Mouse (Mus musculus) lung, postnatal 0 days (tissue): ENCODE measurements around the gene Rev1. TPM values are rescaled to one million over a fixed set of nuclear protein-coding genes. Genes with fewer than 3 reads are reported as not detected.
A peak's percentile ranks its signal among the peaks of the same experiment; 100 is the strongest.

ENCODE experiments used
- ATAC-seq: fragments of 200-750 bp; cut with Nextera tagmentation; 2 replicates; pipeline ENCODE4 v1.8.0; 2017; ENCODE audit warnings: moderate library complexity
- DNase-seq: peaks from one replicate; pipeline ENCODE4 v3.0.0-alpha.2; 2016; ENCODE audit warnings: low spot score
- H3K27ac ChIP-seq: fragments of 300-500 bp; sonication (generic); 2 replicates; pipeline ENCODE4 v1.5.1; 2014; ENCODE audit warnings: antibody characterized with exemption, mild to moderate bottlenecking, low read length, mixed read lengths
- H3K27me3 ChIP-seq: fragments of 300-500 bp; sonication (generic); replicated peaks from 2 replicates; pipeline ENCODE4 v1.6.1; 2014; ENCODE audit warnings: low read length, mixed read lengths; ENCODE audit not compliant: insufficient read depth
- H3K36me3 ChIP-seq: fragments of 300-500 bp; sonication (generic); 2 replicates; pipeline ENCODE4 v1.6.1; 2014; ENCODE audit warnings: low read length, mixed read lengths; ENCODE audit not compliant: insufficient read depth
- H3K4me1 ChIP-seq: fragments of 300-500 bp; sonication (generic); 2 replicates; pipeline ENCODE4 v1.6.1; 2014; ENCODE audit warnings: antibody characterized with exemption, low read depth, low read length, mixed read lengths; ENCODE audit not compliant: insufficient read depth
- H3K4me2 ChIP-seq: fragments of 300-500 bp; sonication (generic); replicated peaks from 2 replicates; pipeline ENCODE4 v1.6.1; 2014; ENCODE audit warnings: low read depth, mild to moderate bottlenecking, low read length, moderate library complexity, mixed read lengths
- H3K4me3 ChIP-seq: fragments of 300-500 bp; sonication (generic); 2 replicates; pipeline ENCODE4 v1.5.1; 2014; ENCODE audit warnings: low read depth, low read length
- H3K9ac ChIP-seq: fragments of 300-500 bp; sonication (generic); replicated peaks from 2 replicates; pipeline ENCODE4 v1.6.1; 2014; ENCODE audit warnings: low read depth, mild to moderate bottlenecking
- H3K9me3 ChIP-seq: fragments of 300-500 bp; sonication (generic); 2 replicates; pipeline ENCODE4 v1.6.1; 2016; ENCODE audit warnings: low read length, mixed read lengths
- CTCF ChIP-seq: IDR thresholded peaks from 2 replicates; pipeline ENCODE4 v1.5.1; 2016; ENCODE audit warnings: antibody characterized with exemption, mild to moderate bottlenecking
- EP300 ChIP-seq: IDR thresholded peaks from 2 replicates; pipeline ENCODE4 v1.6.1; 2016; ENCODE audit warnings: antibody characterized with exemption, mild to moderate bottlenecking, control low read depth
- WGBS: fragments of 180-500 bp; shearing (Covaris S2); extraction: QIAGEN DNeasy Blood & Tissue Kit; methylation state at CpG from one replicate; pipeline ENCODE4 v1.1.7; 2014; 5-methylcytosine and 5-hydroxymethylcytosine counted together
- polyA plus RNA-seq: library from polyadenylated mRNA; unstranded; fragments of >200 nt; fragmentation: Nextera tagmentation; extraction: Ambion mirVana; gene quantifications from 2 replicates; pipeline ENCODE4 v1.2.1, GENCODE M21; 2015

The Rev1 gene
- polyA plus RNA-seq, 1 experiment from 2014 or later = 8.6 TPM

DNA sequence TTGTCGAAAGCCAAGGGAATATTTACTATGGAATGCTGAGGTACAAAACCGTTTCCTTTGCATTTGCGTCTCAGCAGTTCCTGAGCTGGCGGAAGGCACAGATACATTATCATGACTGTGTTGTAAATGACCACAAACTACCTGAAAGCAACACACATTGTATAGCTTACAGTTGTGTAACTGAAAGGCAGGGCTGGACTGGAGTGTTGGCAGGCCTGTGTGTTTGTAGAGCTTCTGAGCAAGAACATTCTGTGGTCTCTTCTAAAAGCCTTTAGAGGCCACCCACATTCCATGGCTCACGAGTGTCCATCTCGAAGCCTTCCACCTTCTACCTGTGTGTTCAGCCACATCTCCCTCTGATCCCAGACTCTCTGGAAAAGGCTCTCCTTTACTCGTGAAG, 102.3 kb downstream of the Rev1 start:
- no peaks in the 10 kb centered on the region for H3K9me3 ChIP-seq
- H3K27ac ChIP-seq = 0 out of 2 replicates have a peak overlapping the region, but pooled peaks have one; percentile 6
- WGBS = 81% methylated on average over 7 of the region's 7 CpGs
- ATAC-seq (peak; percentile 68), DNase-seq (peak; percentile 35)
- no peaks in the 10 kb centered on the region for H3K4me1 ChIP-seq
- no peak overlapping the region for H3K4me2 ChIP-seq
- H3K36me3 ChIP-seq = peaks cover 11% of the 10 kb centered on the region; the same call in 1 of the 2 replicates
- no peaks in the 10 kb centered on the region for H3K27me3 ChIP-seq
- H3K9ac ChIP-seq = no peak overlapping the region
- H3K4me3 ChIP-seq = no peak overlapping the region
- TF ChIP-seq EP300 (no peak), CTCF (no peak)

DNA sequence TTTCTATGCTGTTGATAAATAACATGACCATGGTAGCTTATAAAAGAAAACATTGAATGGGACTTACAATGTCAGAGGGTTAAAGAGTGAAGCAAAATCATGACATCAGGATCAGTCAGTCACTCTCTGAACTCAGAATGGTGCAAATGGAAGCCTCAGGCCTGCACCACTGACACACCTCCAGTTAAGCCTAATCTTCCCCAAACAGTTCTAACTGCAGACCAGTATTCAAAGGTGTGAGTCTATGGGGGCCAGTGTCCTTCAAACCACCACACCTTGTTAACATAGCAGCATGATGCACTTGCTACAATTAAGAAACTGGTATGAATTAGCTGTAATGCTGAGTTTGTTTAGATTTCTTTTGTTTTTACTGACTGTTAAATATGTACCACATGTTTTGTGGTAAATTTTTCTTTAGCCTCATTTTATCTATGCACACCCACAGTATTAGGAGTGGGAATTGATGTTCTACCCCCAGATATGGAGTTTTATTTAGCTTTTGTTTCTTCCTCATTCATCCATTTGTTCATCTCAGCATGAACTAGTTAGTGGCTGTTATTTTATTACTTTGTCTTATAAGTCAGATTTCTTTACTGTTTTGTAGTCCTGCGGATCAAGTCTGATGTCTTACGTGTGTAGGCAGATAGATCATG, 114.9 kb downstream of the Rev1 start:
- H3K36me3 ChIP-seq = no peaks in the 10 kb centered on the region
- no peak for DNase-seq
- no peak overlapping the region for H3K27ac ChIP-seq
- H3K27me3 ChIP-seq = no peaks in the 10 kb centered on the region
- WGBS = 95% methylated on average over 2 of the region's 2 CpGs
- no peak overlapping the region for H3K4me2 ChIP-seq
- no peak for ATAC-seq
- no peaks in the 10 kb centered on the region for H3K9me3 ChIP-seq
- TF ChIP-seq CTCF = no peak
- no peak for TF ChIP-seq EP300
- H3K4me3 ChIP-seq = no peak overlapping the region
- no peaks in the 10 kb centered on the region for H3K4me1 ChIP-seq
- no peak overlapping the region for H3K9ac ChIP-seq

DNA sequence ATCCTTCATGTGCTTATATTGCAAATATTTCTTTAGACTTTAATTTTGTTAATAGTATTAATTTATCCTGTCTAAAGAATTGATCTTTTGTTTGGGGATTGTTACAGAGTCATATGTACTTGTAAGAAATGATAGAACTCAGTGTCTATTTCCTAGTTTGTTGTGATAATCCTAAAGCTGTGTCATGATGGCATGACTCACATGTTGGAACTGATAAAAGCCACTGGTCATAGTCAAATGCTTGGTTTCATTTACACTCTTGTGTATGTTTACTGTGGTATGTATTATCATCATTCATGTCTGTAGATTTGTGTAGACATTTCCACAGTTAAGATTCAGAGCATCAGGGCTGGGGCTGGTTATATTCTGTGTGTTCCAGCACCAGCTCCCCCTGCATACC, 117.1 kb downstream of the Rev1 start:
- no peaks in the 10 kb centered on the region for H3K4me1 ChIP-seq
- ATAC-seq (no peak), DNase-seq (no peak)
- no peak overlapping the region for H3K4me2 ChIP-seq
- no peaks in the 10 kb centered on the region for H3K36me3 ChIP-seq
- no peak for TF ChIP-seq CTCF
- TF ChIP-seq EP300 = no peak
- no peak overlapping the region for H3K9ac ChIP-seq
- no peak overlapping the region for H3K4me3 ChIP-seq
- H3K27ac ChIP-seq = no peak overlapping the region
- H3K9me3 ChIP-seq = no peaks in the 10 kb centered on the region
- H3K27me3 ChIP-seq = no peaks in the 10 kb centered on the region

DNA sequence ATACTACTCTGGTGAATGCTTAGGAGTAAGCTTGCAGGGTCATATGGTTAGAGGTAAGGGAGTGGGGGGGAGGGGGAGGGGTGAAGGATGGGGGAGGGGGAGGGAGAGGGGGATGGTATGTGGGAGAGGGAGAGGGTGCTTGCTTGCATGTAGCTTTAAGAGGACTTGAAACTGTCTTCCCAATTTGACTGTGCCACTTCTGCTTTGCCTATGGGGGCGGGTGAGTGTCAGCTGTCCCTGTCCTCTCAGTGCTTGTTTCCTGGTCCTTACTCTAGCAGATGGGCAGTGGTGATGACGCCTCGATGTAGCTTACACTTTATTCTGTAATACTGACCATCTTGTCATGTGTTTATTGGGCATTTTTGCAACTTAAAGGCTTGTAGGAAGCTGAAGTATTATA, 117.5 kb downstream of the Rev1 start:
- no peak overlapping the region for H3K4me2 ChIP-seq
- DNase-seq = peak; percentile 8
- no peaks in the 10 kb centered on the region for H3K9me3 ChIP-seq
- H3K27ac ChIP-seq = no peak overlapping the region
- no peak for ATAC-seq
- TF ChIP-seq EP300 (no peak), CTCF (no peak)
- no peaks in the 10 kb centered on the region for H3K27me3 ChIP-seq
- no peak overlapping the region for H3K4me3 ChIP-seq
- H3K9ac ChIP-seq = no peak overlapping the region
- H3K4me1 ChIP-seq = no peaks in the 10 kb centered on the region
- no peaks in the 10 kb centered on the region for H3K36me3 ChIP-seq
- WGBS = 76% methylated on average over 3 of the region's 3 CpGs

DNA sequence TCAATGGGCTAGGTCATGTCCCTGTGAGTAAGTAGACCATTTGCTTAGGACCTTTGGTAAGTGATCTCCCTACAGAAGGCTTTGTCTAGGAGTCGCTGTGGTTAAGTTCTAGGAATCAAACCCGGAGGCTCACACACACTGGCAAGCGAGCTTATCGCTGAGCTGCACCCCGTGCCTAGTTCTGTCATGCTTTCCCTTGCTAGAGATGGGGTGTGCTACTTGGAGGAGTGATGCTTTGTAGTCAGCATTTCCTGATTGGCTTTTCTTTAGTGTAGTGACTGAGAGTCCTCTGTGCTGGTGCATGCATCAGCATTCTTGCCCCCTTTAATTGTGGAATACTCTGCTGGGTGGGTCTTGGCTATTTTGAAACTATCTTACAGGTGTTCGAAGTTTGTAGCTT, 118.0 kb downstream of the Rev1 start:
- Histone ChIP-seq H3K36me3 (no peaks in the 10 kb centered on the region), H3K9ac (no peak overlapping the region), H3K4me1 (no peaks in the 10 kb centered on the region), H3K27ac (no peak overlapping the region), H3K4me3 (no peak overlapping the region), H3K4me2 (no peak overlapping the region), H3K9me3 (no peaks in the 10 kb centered on the region), H3K27me3 (no peaks in the 10 kb centered on the region)
- no peak for TF ChIP-seq EP300
- TF ChIP-seq CTCF = no peak
- no peak for ATAC-seq
- no peak for DNase-seq
- WGBS = 87% methylated on average over 6 of the region's 6 CpGs

DNA sequence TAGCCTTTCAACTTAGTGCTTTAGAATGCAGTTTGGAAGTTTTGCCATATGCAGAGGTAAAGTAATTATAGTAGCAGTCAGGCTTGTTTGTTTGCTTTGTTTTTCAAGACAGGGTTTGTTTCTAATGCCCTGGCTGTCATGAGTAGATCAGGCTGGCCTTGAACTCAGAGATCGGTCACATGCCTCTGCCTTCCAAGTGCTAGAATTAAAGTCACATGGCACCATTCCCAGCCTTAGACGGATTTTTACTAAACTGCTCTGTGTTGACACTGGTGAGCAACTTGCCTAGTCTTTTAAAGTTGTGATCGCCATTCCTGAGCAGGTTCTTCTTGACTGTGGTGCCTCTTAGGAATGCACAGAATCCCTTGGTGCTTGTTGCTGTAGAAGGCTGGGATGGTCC, 122.9 kb downstream of the Rev1 start:
- 64% methylated on average over 3 of the region's 3 CpGs for WGBS
- H3K4me2 ChIP-seq = no peak overlapping the region
- ATAC-seq = no peak
- no peak overlapping the region for H3K4me3 ChIP-seq
- H3K27me3 ChIP-seq = no peaks in the 10 kb centered on the region
- H3K9me3 ChIP-seq = no peaks in the 10 kb centered on the region
- H3K4me1 ChIP-seq = no peaks in the 10 kb centered on the region
- no peak overlapping the region for H3K9ac ChIP-seq
- no peak for TF ChIP-seq CTCF
- TF ChIP-seq EP300 = no peak
- H3K27ac ChIP-seq = no peak overlapping the region
- DNase-seq = no peak
- H3K36me3 ChIP-seq = no peaks in the 10 kb centered on the region

DNA sequence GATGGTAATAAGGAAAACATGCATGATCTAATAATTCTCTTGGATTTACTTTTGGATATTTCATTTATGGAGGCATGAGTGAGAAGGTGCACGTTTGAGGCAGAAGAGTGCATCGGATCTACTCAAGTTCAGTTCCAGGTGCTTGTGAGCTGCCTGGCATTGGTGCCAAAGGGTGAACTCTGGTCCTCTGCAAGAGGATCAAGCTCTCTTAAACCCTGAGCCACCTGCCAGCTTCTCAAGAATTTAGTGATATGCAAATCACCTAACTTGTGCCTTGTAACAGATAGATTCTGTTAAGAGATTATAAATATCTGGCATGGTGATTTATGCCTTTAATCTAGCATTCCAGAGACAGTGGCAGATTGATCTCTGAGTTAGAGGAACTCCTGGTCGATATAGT, 126.6 kb downstream of the Rev1 start:
- no peak for TF ChIP-seq CTCF
- TF ChIP-seq EP300 = no peak
- Histone ChIP-seq H3K4me1 (no peaks in the 10 kb centered on the region), H3K9me3 (no peaks in the 10 kb centered on the region)

More for the DNA sequence above, 126.6 kb downstream of the Rev1 start:
- 81% methylated on average over 3 of the region's 3 CpGs for WGBS
- no peak for DNase-seq
- Histone ChIP-seq H3K9ac (no peak overlapping the region), H3K4me2 (no peak overlapping the region), H3K27me3 (no peaks in the 10 kb centered on the region), H3K36me3 (no peaks in the 10 kb centered on the region), H3K4me3 (no peak overlapping the region), H3K27ac (no peak overlapping the region)
- no peak for ATAC-seq

Other genes starting within 250 kb of the Rev1 start
- 21.6 and 26.1 TPM in 2 replicates for gene Mitd1, start 239.4 kb downstream of the Rev1 start, polyA plus RNA-seq
- 165 and 174 TPM in 2 replicates for gene Mrpl30, start 239.3 kb downstream of the Rev1 start, polyA plus RNA-seq
- gene Lyg2, start 213.3 kb downstream of the Rev1 start, polyA plus RNA-seq = not detected in 2 replicates
- gene Lyg1, start 172.0 kb downstream of the Rev1 start, polyA plus RNA-seq = not detected in 2 replicates
- 93.3 and 101 TPM in 2 replicates for gene Txndc9, start 131.9 kb downstream of the Rev1 start, polyA plus RNA-seq
- 16.0 and 18.6 TPM in 2 replicates for gene Eif5b, start 131.8 kb downstream of the Rev1 start, polyA plus RNA-seq